Mouse (Mus musculus): Measurements from ENCODE around the gene Idi2.
"Not testable (repeated sequence)": the region's sequence is repeated elsewhere in the genome, so short reads cannot be mapped to it uniquely, and the experiment has no call there.

DNA sequence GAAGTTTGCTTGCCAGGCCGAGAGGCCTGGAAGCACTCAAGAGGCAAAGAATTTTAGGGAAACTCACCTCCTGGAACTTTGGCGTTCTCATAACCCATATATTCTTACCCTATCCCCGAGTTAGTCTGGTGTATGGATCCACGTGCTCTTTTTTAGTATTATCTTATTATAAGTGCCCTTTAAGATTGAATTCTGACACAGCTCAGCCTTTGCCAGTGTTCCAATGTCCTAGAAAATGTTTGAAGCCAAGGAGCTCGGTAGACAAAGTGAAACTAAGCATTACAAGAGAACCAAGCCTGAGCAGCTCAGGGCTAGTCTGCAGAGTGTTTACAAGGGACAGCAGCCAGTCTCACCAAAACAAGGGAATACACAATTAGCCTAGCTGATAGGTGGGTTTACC is 9.6 kb downstream of the Idi2 start:
- not testable (repeated sequence) for TF ChIP-seq CTCF (IDR thresholded peaks at IDR 0.05; ENCODE audit: low read depth, low read length); POLR2A (IDR thresholded peaks at IDR 0.05; ENCODE audit: borderline replicate concordance, low read depth, low read length)
